Mouse (Mus musculus) brain, embryonic 18.5 days (tissue): ENCODE data around the gene Gm10662.
"Not testable (repeated sequence)": the region's sequence is repeated elsewhere in the genome, so short reads cannot be mapped to it uniquely, and the experiment has no call there.

Experiments
- DNase-seq: peaks from one replicate; pipeline ENCODE4 v3.0.0-alpha.2; 2012; ENCODE audit warnings: low read depth, low spot score

Gm10662 gene

GRCm38 (mm10) chr7:23144380-23144779 is at the start of gene Gm10662:
Gene Gm10662, minus strand, starts transcription at chr7:23144480.
- DNase-seq = not testable (repeated sequence)

- DNase-seq = not testable (repeated sequence)
Observed at GRCm38 (mm10) chr7:23163505-23163904, 19.2 kb upstream of the Gm10662 start.
